In genomic region chr7:24315726-24316566, GRCm38 (mm10) we compare ENCODE assay signal across 7 mouse cellular contexts. TPM values are rescaled to one million over a fixed set of nuclear protein-coding genes. Genes with fewer than 3 reads are reported as not detected.
A peak's percentile ranks its signal among the peaks of the same experiment; 100 is the strongest.
DNase-seq lines count a peak whose midpoint lies in the region; ATAC-seq and TF ChIP-seq lines count a peak whose summit lies in the region.

No protein-coding gene starts in this region.

- H3K4me1 ChIP-seq in embryonic facial prominence, embryonic 10.5 days: peaks cover 13% of the 10 kb centered on the region
- peaks cover 5% of the 10 kb centered on the region for H3K4me1 ChIP-seq in intestine, embryonic 14.5 days (replicated peaks; ENCODE audit: control insufficient read depth, insufficient read depth, low read length)
- H3K4me1 ChIP-seq in liver, postnatal 0 days (ENCODE audit: insufficient read depth): peaks cover 13% of the 10 kb centered on the region

- no peak; the same call in 1 of the 2 replicates for ATAC-seq in intestine, embryonic 14.5 days (replicated peaks; ENCODE audit: low FRiP score, low TSS enrichment, low read depth)
- ATAC-seq in liver, postnatal 0 days: peak; percentile 47

- no peaks in the 10 kb centered on the region for H3K9me3 ChIP-seq in embryonic facial prominence, embryonic 10.5 days
- no peaks in the 10 kb centered on the region for H3K9me3 ChIP-seq in intestine, embryonic 14.5 days (ENCODE audit: control insufficient read depth, low read length)
- H3K9me3 ChIP-seq in liver, postnatal 0 days (ENCODE audit: low read length): no peaks in the 10 kb centered on the region

- peak; percentile 11 for DNase-seq in retina, embryonic 14.5 days (ENCODE audit: low spot score)
- no peak for DNase-seq in retina, postnatal 1 day
- no peak for DNase-seq in embryonic facial prominence, embryonic 10.5 days (ENCODE audit: low spot score)
- DNase-seq in intestine, embryonic 14.5 days (ENCODE audit: low spot score): no peak
- DNase-seq in liver, postnatal 0 days: no peak
- DNase-seq in urinary bladder, adult 2 months (ENCODE audit: low spot score): no peak
- DNase-seq in thymus, postnatal 10 days (ENCODE audit: low spot score in 2 of 2): no peak

- H3K4me3 ChIP-seq in embryonic facial prominence, embryonic 10.5 days: peak overlapping the region; percentile 75
- H3K4me3 ChIP-seq in intestine, embryonic 14.5 days (ENCODE audit: low read depth, low read length): peak overlapping the region; percentile 47
- peak overlapping the region; percentile 55 for H3K4me3 ChIP-seq in liver, postnatal 0 days (ENCODE audit: low read depth, low read length)

- peaks cover 27% of the 10 kb centered on the region for H3K36me3 ChIP-seq in embryonic facial prominence, embryonic 10.5 days (replicated peaks)
- H3K36me3 ChIP-seq in intestine, embryonic 14.5 days (ENCODE audit: control insufficient read depth, insufficient read depth, low read length): no peaks in the 10 kb centered on the region
- H3K36me3 ChIP-seq in liver, postnatal 0 days (replicated peaks; ENCODE audit: insufficient read depth, low read length): no peaks in the 10 kb centered on the region

- no peaks in the 10 kb centered on the region for H3K27me3 ChIP-seq in embryonic facial prominence, embryonic 10.5 days (replicated peaks; ENCODE audit: low read depth, poor library complexity, severe bottlenecking)
- H3K27me3 ChIP-seq in intestine, embryonic 14.5 days (replicated peaks; ENCODE audit: control insufficient read depth, insufficient read depth, low read length): peaks cover 14% of the 10 kb centered on the region; the same call in 1 of the 2 replicates
- no peaks in the 10 kb centered on the region for H3K27me3 ChIP-seq in liver, postnatal 0 days (ENCODE audit: insufficient read depth, low read length)

- H3K27ac ChIP-seq in embryonic facial prominence, embryonic 10.5 days (replicated peaks): peak overlapping the region; percentile 93
- H3K27ac ChIP-seq in intestine, embryonic 14.5 days (ENCODE audit: low read depth): peak overlapping the region; percentile 34
- H3K27ac ChIP-seq in liver, postnatal 0 days (ENCODE audit: low read depth): no peak overlapping the region

- peak overlapping the region; percentile 66 for H3K4me2 ChIP-seq in intestine, embryonic 14.5 days (ENCODE audit: low read length)
- peak overlapping the region; percentile 81 for H3K4me2 ChIP-seq in liver, postnatal 0 days (ENCODE audit: low read depth, low read length)

- TF ChIP-seq EP300 in liver, postnatal 0 days (IDR thresholded peaks at IDR 0.05; ENCODE audit: low read depth): no peak

- no peak for TF ChIP-seq CTCF in liver, postnatal 0 days (IDR thresholded peaks at IDR 0.05; ENCODE audit: low read depth)

- peak overlapping the region; percentile 66 for H3K9ac ChIP-seq in intestine, embryonic 14.5 days (ENCODE audit: low read length)
- H3K9ac ChIP-seq in liver, postnatal 0 days (replicated peaks): peak overlapping the region; percentile 36

- WGBS in embryonic facial prominence, embryonic 10.5 days: 33% methylated on average over 29 of the region's 29 CpGs
- WGBS in intestine, embryonic 14.5 days: 28% methylated on average over 29 of the region's 29 CpGs
- WGBS in liver, postnatal 0 days (ENCODE audit: insufficient replicate concordance): 28% methylated on average over 28 of the region's 29 CpGs

RNA-seq across cellular contexts. Expression of gene Zfp94, which starts 0.5 kb away (rescaled TPM):
- 13.8 and 13.9 TPM in 2 replicates for polyA plus RNA-seq in embryonic facial prominence, embryonic 10.5 days (2016; fragmentation: Nextera tagmentation; extraction: Ambion mirVana)
- polyA plus RNA-seq in intestine, embryonic 14.5 days (2014; fragmentation: Nextera tagmentation; extraction: Ambion mirVana): 9.1 and 12.0 TPM in 2 replicates
- polyA plus RNA-seq in liver, postnatal 0 days (2015; fragmentation: Nextera tagmentation; extraction: Ambion mirVana): 1.8 and 2.2 TPM in 2 replicates
- polyA plus RNA-seq in urinary bladder, adult 2 months (2012; rRNA removed): 10.5 and 11.0 TPM in 2 replicates

RNA-seq across cellular contexts. Expression of gene Zfp61, which starts 14.9 kb away (rescaled TPM):
- polyA plus RNA-seq in embryonic facial prominence, embryonic 10.5 days (2016; fragmentation: Nextera tagmentation; extraction: Ambion mirVana): 46.4 and 47.7 TPM in 2 replicates
- polyA plus RNA-seq in intestine, embryonic 14.5 days (2014; fragmentation: Nextera tagmentation; extraction: Ambion mirVana): 24.7 and 31.8 TPM in 2 replicates
- 1.6 and 1.8 TPM in 2 replicates for polyA plus RNA-seq in liver, postnatal 0 days (2015; fragmentation: Nextera tagmentation; extraction: Ambion mirVana)
- 16.1 and 18.1 TPM in 2 replicates for polyA plus RNA-seq in urinary bladder, adult 2 months (2012; rRNA removed)

RNA-seq across cellular contexts. Expression of gene Tescl, which starts 17.8 kb away (rescaled TPM):
- 0.17 TPM in 1 of 2 replicates, not detected in the other for polyA plus RNA-seq in embryonic facial prominence, embryonic 10.5 days (2016; fragmentation: Nextera tagmentation; extraction: Ambion mirVana)
- polyA plus RNA-seq in intestine, embryonic 14.5 days (2014; fragmentation: Nextera tagmentation; extraction: Ambion mirVana): not detected in 2 replicates
- not detected in 2 replicates for polyA plus RNA-seq in liver, postnatal 0 days (2015; fragmentation: Nextera tagmentation; extraction: Ambion mirVana)
- polyA plus RNA-seq in urinary bladder, adult 2 months (2012; rRNA removed): 0.19 TPM in 2 replicates

RNA-seq across cellular contexts. Expression of gene Lypd5, which starts 33.0 kb away (rescaled TPM):
- not detected in 2 replicates for polyA plus RNA-seq in embryonic facial prominence, embryonic 10.5 days (2016; fragmentation: Nextera tagmentation; extraction: Ambion mirVana)
- not detected in 2 replicates for polyA plus RNA-seq in intestine, embryonic 14.5 days (2014; fragmentation: Nextera tagmentation; extraction: Ambion mirVana)
- 0.06 TPM in 1 of 2 replicates, not detected in the other for polyA plus RNA-seq in liver, postnatal 0 days (2015; fragmentation: Nextera tagmentation; extraction: Ambion mirVana)
- polyA plus RNA-seq in urinary bladder, adult 2 months (2012; rRNA removed): not detected in 2 replicates

RNA-seq across cellular contexts. Expression of gene Zfp93, which starts 45.7 kb away (rescaled TPM):
- polyA plus RNA-seq in embryonic facial prominence, embryonic 10.5 days (2016; fragmentation: Nextera tagmentation; extraction: Ambion mirVana): 8.2 and 8.6 TPM in 2 replicates
- polyA plus RNA-seq in intestine, embryonic 14.5 days (2014; fragmentation: Nextera tagmentation; extraction: Ambion mirVana): 7.4 and 8.1 TPM in 2 replicates
- 1.1 and 1.2 TPM in 2 replicates for polyA plus RNA-seq in liver, postnatal 0 days (2015; fragmentation: Nextera tagmentation; extraction: Ambion mirVana)
- 6.0 and 6.4 TPM in 2 replicates for polyA plus RNA-seq in urinary bladder, adult 2 months (2012; rRNA removed)
